Mouse (Mus musculus) hindbrain, embryonic 16.5 days (tissue): Measurements from ENCODE around the gene Atg3. TPM values are rescaled to one million over a fixed set of nuclear protein-coding genes. Genes with fewer than 3 reads are reported as not detected.

Source experiments
- ATAC-seq: fragments of 200-750 bp; cut with Nextera tagmentation; 2 replicates; pipeline ENCODE4 v1.8.0; 2017; ENCODE audit warnings: moderate TSS enrichment, moderate library complexity
- H3K27ac ChIP-seq: fragments of 300-500 bp; sonication (generic); 2 replicates; pipeline ENCODE4 v1.5.1; 2014; ENCODE audit warnings: low read depth, mild to moderate bottlenecking, control low read depth, low read length, moderate library complexity
- H3K27me3 ChIP-seq: fragments of 300-500 bp; sonication (generic); replicated peaks from 2 replicates; pipeline ENCODE4 v1.6.1; 2014; ENCODE audit warnings: low read length; ENCODE audit not compliant: control insufficient read depth, insufficient read depth
- H3K36me3 ChIP-seq: fragments of 300-500 bp; sonication (generic); 2 replicates; pipeline ENCODE4 v1.6.1; 2014; ENCODE audit warnings: mild to moderate bottlenecking, low read length, moderate library complexity, mixed read lengths; ENCODE audit not compliant: control insufficient read depth, insufficient read depth
- H3K4me1 ChIP-seq: fragments of 300-500 bp; sonication (generic); 2 replicates; pipeline ENCODE4 v1.6.1; 2014; ENCODE audit warnings: low read depth, low read length; ENCODE audit not compliant: control insufficient read depth, insufficient read depth
- H3K4me2 ChIP-seq: fragments of 300-500 bp; sonication (generic); 2 replicates; pipeline ENCODE4 v1.6.1; 2014; ENCODE audit warnings: mild to moderate bottlenecking, low read length, control low read depth, moderate library complexity
- H3K4me3 ChIP-seq: fragments of 300-500 bp; sonication (generic); 2 replicates; pipeline ENCODE4 v1.5.1; 2014; ENCODE audit warnings: mild to moderate bottlenecking, low read length, control low read depth, moderate library complexity
- H3K9ac ChIP-seq: fragments of 300-500 bp; sonication (generic); 2 replicates; pipeline ENCODE4 v1.6.1; 2014; ENCODE audit warnings: low read depth, mild to moderate bottlenecking, control low read depth, low read length, moderate library complexity
- H3K9me3 ChIP-seq: fragments of 300-500 bp; sonication (generic); 2 replicates; pipeline ENCODE4 v1.6.1; 2014; ENCODE audit warnings: mild to moderate bottlenecking, low read length, moderate library complexity; ENCODE audit not compliant: control insufficient read depth
- WGBS: fragments of 180-500 bp; shearing (Covaris S2); extraction: QIAGEN DNeasy Blood & Tissue Kit; methylation state at CpG from one replicate; pipeline ENCODE4 v1.1.7; 2014; 5-methylcytosine and 5-hydroxymethylcytosine counted together
- polyA plus RNA-seq: library from polyadenylated mRNA; unstranded; fragments of >200 nt; fragmentation: Nextera tagmentation; extraction: Ambion mirVana; gene quantifications from 2 replicates; pipeline ENCODE4 v1.2.1, GENCODE M21; 2015

Atg3 gene
- polyA plus RNA-seq, 1 experiment from 2014 or later: 54.9 TPM

- Histone ChIP-seq H3K9ac (no peak overlapping the region), H3K4me1 (no peaks in the 10 kb centered on the region), H3K4me2 (no peak overlapping the region), H3K9me3 (0 out of 2 replicates have a peak, but pooled peaks cover 3% of the 10 kb centered on the region), H3K36me3 (peaks cover 64% of the 10 kb centered on the region), H3K4me3 (no peak overlapping the region), H3K27ac (no peak overlapping the region), H3K27me3 (no peaks in the 10 kb centered on the region)
- ATAC-seq: no peak
- WGBS: 97% methylated on average over 5 of the region's 5 CpGs
Observed at GRCm38 (mm10) chr16:45141711-45142110, 16.9 kb upstream of the Atg3 start.

GRCm38 (mm10) chr16:45142565-45142964, 16.0 kb upstream of the Atg3 start:
- Histone ChIP-seq H3K4me2 (no peak overlapping the region), H3K9ac (no peak overlapping the region), H3K27me3 (no peaks in the 10 kb centered on the region), H3K4me1 (no peaks in the 10 kb centered on the region), H3K27ac (no peak overlapping the region), H3K4me3 (no peak overlapping the region), H3K9me3 (0 out of 2 replicates have a peak, but pooled peaks cover 3% of the 10 kb centered on the region), H3K36me3 (peaks cover 64% of the 10 kb centered on the region)
- WGBS: 93% methylated on average over 5 of the region's 5 CpGs
- no peak for ATAC-seq

- Histone ChIP-seq H3K9ac (no peak overlapping the region), H3K4me3 (no peak overlapping the region), H3K36me3 (peaks cover 60% of the 10 kb centered on the region), H3K27me3 (no peaks in the 10 kb centered on the region), H3K27ac (no peak overlapping the region), H3K4me1 (no peaks in the 10 kb centered on the region), H3K4me2 (no peak overlapping the region), H3K9me3 (no peaks in the 10 kb centered on the region)
- ATAC-seq: no peak
- 96% methylated on average over 6 of the region's 6 CpGs for WGBS
Observed at GRCm38 (mm10) chr16:45145119-45145518, 13.5 kb upstream of the Atg3 start.

- H3K4me3 ChIP-seq: no peak overlapping the region
- no peak for ATAC-seq
- H3K27ac ChIP-seq: no peak overlapping the region
- peaks cover 42% of the 10 kb centered on the region for H3K36me3 ChIP-seq
- H3K27me3 ChIP-seq: no peaks in the 10 kb centered on the region
- 92% methylated on average over 10 of the region's 10 CpGs for WGBS
- H3K4me2 ChIP-seq: no peak overlapping the region
- H3K9me3 ChIP-seq: no peaks in the 10 kb centered on the region
- H3K9ac ChIP-seq: no peak overlapping the region
- no peaks in the 10 kb centered on the region for H3K4me1 ChIP-seq
Observed at GRCm38 (mm10) chr16:45148488-45149082, 10.0 kb upstream of the Atg3 start.

GRCm38 (mm10) chr16:45154741-45155250, 3.8 kb upstream of the Atg3 start:
- Histone ChIP-seq H3K27me3 (no peaks in the 10 kb centered on the region), H3K4me2 (no peak overlapping the region), H3K27ac (no peak overlapping the region), H3K4me3 (no peak overlapping the region), H3K9me3 (no peaks in the 10 kb centered on the region), H3K36me3 (peaks cover 8% of the 10 kb centered on the region), H3K9ac (no peak overlapping the region), H3K4me1 (peaks cover 12% of the 10 kb centered on the region)
- WGBS: 93% methylated on average over 3 of the region's 3 CpGs
- ATAC-seq: no peak

GRCm38 (mm10) chr16:45158136-45158521, 456 bp upstream of the Atg3 start:
- Histone ChIP-seq H3K27me3 (no peaks in the 10 kb centered on the region), H3K4me3 (peak overlapping the region; percentile 78), H3K9ac (peak overlapping the region; percentile 66), H3K36me3 (no peaks in the 10 kb centered on the region; the same call in 1 of the 2 replicates), H3K9me3 (no peaks in the 10 kb centered on the region), H3K4me1 (peaks cover 18% of the 10 kb centered on the region), H3K4me2 (peak overlapping the region; percentile 83), H3K27ac (peak overlapping the region; percentile 92)
- under 1% methylated on average over 20 of the region's 20 CpGs for WGBS
- ATAC-seq: peak; percentile 82

- H3K9ac ChIP-seq: peak overlapping the region; percentile 87
- WGBS: 6% methylated on average over 11 of the region's 11 CpGs
- no peaks in the 10 kb centered on the region for H3K27me3 ChIP-seq
- H3K27ac ChIP-seq: peak overlapping the region; percentile 88
- peak overlapping the region; percentile 81 for H3K4me2 ChIP-seq
- ATAC-seq: no peak
- H3K4me1 ChIP-seq: peaks cover 18% of the 10 kb centered on the region
- H3K4me3 ChIP-seq: peak overlapping the region; percentile 78
- H3K36me3 ChIP-seq: no peaks in the 10 kb centered on the region; the same call in 1 of the 2 replicates
- no peaks in the 10 kb centered on the region for H3K9me3 ChIP-seq
Observed at GRCm38 (mm10) chr16:45159389-45159716, 768 bp downstream of the Atg3 start.

GRCm38 (mm10) chr16:45178552-45178951, 20.0 kb downstream of the Atg3 start:
- H3K4me1 ChIP-seq: no peaks in the 10 kb centered on the region
- 92% methylated on average over 2 of the region's 2 CpGs for WGBS

GRCm38 (mm10) chr16:45181824-45182223, 23.2 kb downstream of the Atg3 start:
- Histone ChIP-seq H3K27ac (no peak overlapping the region), H3K36me3 (peaks cover 10% of the 10 kb centered on the region), H3K4me1 (no peaks in the 10 kb centered on the region), H3K9ac (no peak overlapping the region), H3K4me3 (no peak overlapping the region), H3K4me2 (no peak overlapping the region), H3K9me3 (no peaks in the 10 kb centered on the region), H3K27me3 (no peaks in the 10 kb centered on the region)
- ATAC-seq: no peak
- 94% methylated on average over 5 of the region's 5 CpGs for WGBS

More at GRCm38 (mm10) chr16:45178552-45178951, 20.0 kb downstream of the Atg3 start:
- no peak overlapping the region for H3K4me3 ChIP-seq
- no peak overlapping the region for H3K27ac ChIP-seq
- H3K9ac ChIP-seq: no peak overlapping the region
- ATAC-seq: no peak
- H3K27me3 ChIP-seq: no peaks in the 10 kb centered on the region
- peaks cover 5% of the 10 kb centered on the region for H3K36me3 ChIP-seq
- no peak overlapping the region for H3K4me2 ChIP-seq
- no peaks in the 10 kb centered on the region for H3K9me3 ChIP-seq
